Mouse (Mus musculus) neutrophil, adult 59 days (primary cell): ENCODE measurements around the gene Rtl8a. TPM values are rescaled to one million over a fixed set of nuclear protein-coding genes. Genes with fewer than 3 reads are reported as not detected.

Source experiments
- total RNA-seq, 2 experiments: library from RNA; stranded (reverse); gene quantifications; 1 replicate in 1 of 2; 2 replicates in 1 of 2; pipeline ENCODE4 v1.2.4; 2023

Gene Rtl8a
- total RNA-seq: 10 to 100 TPM in 1 of 2 experiments, 1 to 10 TPM in 1; 8.4 to 11.0 TPM

GRCm38 (mm10) chrX:53642980-53643961, at the start of gene Rtl8a:
Gene Rtl8a (minus strand): TSS chrX:53643682.

GRCm38 (mm10) chrX:53670294-53670693, 26.8 kb upstream of the Rtl8a start, which contains the start of gene Rtl8b:
Gene Rtl8b (minus strand): TSS chrX:53670408.

GRCm38 (mm10) chrX:53608879-53609278, 34.6 kb downstream of the Rtl8a start, which contains the start of gene Gm14597:
Gene Gm14597 (minus strand): TSS chrX:53608979.

GRCm38 (mm10) chrX:53607242-53608121, 36.0 kb downstream of the Rtl8a start, which contains the start of gene Rtl8c:
Gene Rtl8c (plus strand): TSS chrX:53608032.

Other genes starting within 250 kb of the Rtl8a start
- not detected for gene Etd, start 208.8 kb downstream of the Rtl8a start, total RNA-seq
- not detected for gene Rtl8c, start 35.6 kb downstream of the Rtl8a start, total RNA-seq
- gene Gm14597, start 34.7 kb downstream of the Rtl8a start, total RNA-seq: not detected
- 10 to 100 TPM in 1 of 2 experiments, 1 to 10 TPM in 1; 8.2 to 13.0 TPM for gene Rtl8b, start 26.7 kb upstream of the Rtl8a start, total RNA-seq
- not detected for gene 4930502E18Rik, start 81.1 kb upstream of the Rtl8a start, total RNA-seq
- not detected for gene 1700013H16Rik, start 114.1 kb upstream of the Rtl8a start, total RNA-seq
- gene Zfp36l3, start 132.7 kb upstream of the Rtl8a start, total RNA-seq: not detected
- 1 to 10 TPM in 1 of 2 experiments, under 1 TPM in 1; 0.87 to 1.9 TPM for gene Xlr, start 154.0 kb upstream of the Rtl8a start, total RNA-seq